Mouse (Mus musculus) bone marrow macrophage, adult 2 months (primary cell): ENCODE data around the gene Lrrc49.

Source experiments
- CTCF ChIP-seq: IDR thresholded peaks from 2 replicates; pipeline ENCODE4 v1.5.1; 2012; ENCODE audit warnings: low read depth, mild to moderate bottlenecking, low read length, moderate library complexity
- POLR2A ChIP-seq: IDR thresholded peaks from 2 replicates; pipeline ENCODE4 v1.6.1; 2012; ENCODE audit warnings: mild to moderate bottlenecking, low read depth, low read length, borderline replicate concordance

- no peak for TF ChIP-seq CTCF
- no peak for TF ChIP-seq POLR2A
These were observed 118.6 kb downstream of the Lrrc49 start for GRCm38 (mm10) chr9:60569366-60569765.
